Mouse (Mus musculus) cerebellum, postnatal 25 days (tissue): Measurements from ENCODE around the gene Raver1.

Experiments
- DNase-seq, 2 experiments: peaks; one replicate each; pipeline ENCODE4 v3.0.0; 2021; ENCODE audit warnings: mixed read lengths in 2 of 2

The Raver1 gene

GRCm38 (mm10) chr9:21037481-21037891 is 54.3 kb downstream of the Raver1 start:
- DNase-seq: peak; percentile 36 to 61

- no peak for DNase-seq
These were observed 55.1 kb downstream of the Raver1 start for GRCm38 (mm10) chr9:21036666-21037065.

GRCm38 (mm10) chr9:21036161-21036560 is 55.6 kb downstream of the Raver1 start:
- DNase-seq: no peak

GRCm38 (mm10) chr9:21035586-21035985 is 56.2 kb downstream of the Raver1 start:
- no peak for DNase-seq

- DNase-seq: no peak
These were observed 57.2 kb downstream of the Raver1 start for GRCm38 (mm10) chr9:21034481-21035085.

GRCm38 (mm10) chr9:21033136-21033535 is 58.7 kb downstream of the Raver1 start:
- DNase-seq: peak; percentile 34 to 54

- DNase-seq: no peak
These were observed 59.3 kb downstream of the Raver1 start for GRCm38 (mm10) chr9:21032491-21032890.

- peak; percentile 48 to 50 for DNase-seq
These were observed 59.9 kb downstream of the Raver1 start, which contains the start of gene Icam5 for GRCm38 (mm10) chr9:21031896-21032351. Icam5 (plus strand) TSS chr9:21032073.

- DNase-seq: peak; percentile 51 to 59
These were observed 60.4 kb downstream of the Raver1 start for GRCm38 (mm10) chr9:21031251-21031895.

GRCm38 (mm10) chr9:21030781-21031250 is 61.0 kb downstream of the Raver1 start:
- peak; percentile 77 to 88 for DNase-seq

GRCm38 (mm10) chr9:21030055-21030600 is 61.7 kb downstream of the Raver1 start:
- DNase-seq: no peak

- DNase-seq: peak; percentile 62 to 78
These were observed 62.3 kb downstream of the Raver1 start, which contains the start of gene Icam4 for GRCm38 (mm10) chr9:21029291-21030054. Icam4 (plus strand) TSS chr9:21029373.

GRCm38 (mm10) chr9:21028560-21029110 is 63.2 kb downstream of the Raver1 start:
- no peak for DNase-seq

GRCm38 (mm10) chr9:21027774-21028290 is 64.0 kb downstream of the Raver1 start:
- DNase-seq: no peak

GRCm38 (mm10) chr9:21026849-21027248 is 65.0 kb downstream of the Raver1 start:
- no peak for DNase-seq

GRCm38 (mm10) chr9:21025258-21025810 is 66.5 kb downstream of the Raver1 start:
- no peak for DNase-seq
